Mouse (Mus musculus) heart, embryonic 14.5 days (tissue): ENCODE results near the gene Psen2. TPM values are rescaled to one million over a fixed set of nuclear protein-coding genes. Genes with fewer than 3 reads are reported as not detected.

Experiments used
- ATAC-seq: fragments of 200-750 bp; cut with Nextera tagmentation; 2 replicates; pipeline ENCODE4 v1.8.0; 2017; ENCODE audit warnings: low read depth, moderate TSS enrichment; ENCODE audit not compliant: insufficient number of reproducible peaks, insufficient read depth, low FRiP score
- H3K27ac ChIP-seq, 2 experiments: fragments of 200-500 bp in 1 of 2; fragments of 300-500 bp in 1 of 2; sonication (generic) in 1 of 2; replicated peaks in 1 of 2; 2 replicates each; pipeline ENCODE4 v1.5.1; 2012 to 2014; ENCODE audit warnings: low read depth in 2 of 2, low read length in 2 of 2, control low read depth in 1 of 2, mild to moderate bottlenecking in 1 of 2, mixed read lengths in 1 of 2; ENCODE audit not compliant: control insufficient read depth in 1 of 2, insufficient read depth in 1 of 2
- H3K27me3 ChIP-seq: fragments of 300-500 bp; sonication (generic); 2 replicates; pipeline ENCODE4 v1.6.1; 2014; ENCODE audit warnings: mild to moderate bottlenecking, low read length, control low read depth; ENCODE audit not compliant: control insufficient read depth, insufficient read depth
- H3K36me3 ChIP-seq: fragments of 300-500 bp; sonication (generic); 2 replicates; pipeline ENCODE4 v1.6.1; 2014; ENCODE audit warnings: mild to moderate bottlenecking, control low read depth, low read length, mixed read lengths; ENCODE audit not compliant: control insufficient read depth, insufficient read depth
- H3K4me1 ChIP-seq, 2 experiments: fragments of 200-500 bp in 1 of 2; fragments of 300-500 bp in 1 of 2; sonication (generic) in 1 of 2; 2 replicates each; pipeline ENCODE4 v1.6.1; 2012 to 2014; ENCODE audit warnings: low read length in 2 of 2, control low read depth in 1 of 2, mixed read lengths in 1 of 2; ENCODE audit not compliant: control insufficient read depth in 2 of 2, insufficient read depth in 2 of 2
- H3K4me2 ChIP-seq: fragments of 300-500 bp; sonication (generic); 2 replicates; pipeline ENCODE4 v1.6.1; 2014; ENCODE audit warnings: mild to moderate bottlenecking, low read length
- H3K4me3 ChIP-seq, 2 experiments: fragments of 200-500 bp in 1 of 2; fragments of 300-500 bp in 1 of 2; sonication (generic) in 1 of 2; 2 replicates each; pipeline ENCODE4 v1.5.1; 2012 to 2014; ENCODE audit warnings: low read length in 2 of 2, mild to moderate bottlenecking in 2 of 2, control low read depth in 1 of 2, low read depth in 1 of 2, moderate library complexity in 1 of 2; ENCODE audit not compliant: control insufficient read depth in 1 of 2, insufficient read depth in 1 of 2
- H3K9ac ChIP-seq: fragments of 300-500 bp; sonication (generic); 2 replicates; pipeline ENCODE4 v1.6.1; 2014; ENCODE audit warnings: mild to moderate bottlenecking, low read length
- H3K9me3 ChIP-seq: fragments of 300-500 bp; sonication (generic); 2 replicates; pipeline ENCODE4 v1.6.1; 2016; ENCODE audit warnings: low read length, control low read depth; ENCODE audit not compliant: control insufficient read depth
- WGBS: fragments of 180-500 bp; shearing (Covaris S2); extraction: QIAGEN DNeasy Blood & Tissue Kit; methylation state at CpG from one replicate; pipeline ENCODE4 v1.1.7; 2014; 5-methylcytosine and 5-hydroxymethylcytosine counted together
- polyA plus RNA-seq: library from polyadenylated mRNA; unstranded; fragments of >200 nt; fragmentation: Nextera tagmentation; extraction: Ambion mirVana; gene quantifications from 2 replicates; pipeline ENCODE4 v1.2.1, GENCODE M21; 2014

Psen2 gene
- polyA plus RNA-seq: 14.7 and 15.6 TPM in 2 replicates

- no peaks in the 10 kb centered on the region for H3K9me3 ChIP-seq
- no peak within 1 kb of the TSS for H3K9ac ChIP-seq
- 0 out of 2 replicates have a peak, but pooled peaks cover 7% of the 10 kb centered on the region for H3K27me3 ChIP-seq
- peaks cover 5 to 8% of the 10 kb centered on the region in 2 experiments; a peak in 3 of 4 replicates for H3K4me1 ChIP-seq
- H3K36me3 ChIP-seq: no peaks in the 10 kb centered on the region
- no peak for ATAC-seq
- H3K4me2 ChIP-seq: no peak within 1 kb of the TSS
- 24% methylated on average over 7 of the region's 7 CpGs for WGBS
- H3K27ac ChIP-seq: no peak within 1 kb of the TSS
- no peak within 1 kb of the TSS for H3K4me3 ChIP-seq
Observed at GRCm38 (mm10) chr1:180263364-180263997, at the start of gene Psen2. Gene Psen2 (minus strand): TSS chr1:180263438.

- H3K27ac ChIP-seq: peak overlapping the region in 1 of 2 experiments; percentile 46; a peak in 2 of 4 replicates
- H3K27me3 ChIP-seq: no peaks in the 10 kb centered on the region
- no peaks in the 10 kb centered on the region for H3K36me3 ChIP-seq
- no peak overlapping the region for H3K4me3 ChIP-seq
- H3K4me1 ChIP-seq: peaks cover 26 to 33% of the 10 kb centered on the region in 2 experiments
- WGBS: 32% methylated on average over 6 of the region's 6 CpGs
- ATAC-seq: no peak
- H3K9ac ChIP-seq: peak overlapping the region; percentile 34; the same call in 1 of the 2 replicates
- peak overlapping the region; percentile 63 for H3K4me2 ChIP-seq
- no peaks in the 10 kb centered on the region for H3K9me3 ChIP-seq
Observed at GRCm38 (mm10) chr1:180312792-180313311, 49.6 kb upstream of the Psen2 start.

GRCm38 (mm10) chr1:180312286-180312685, 49.0 kb upstream of the Psen2 start:
- no peaks in the 10 kb centered on the region for H3K27me3 ChIP-seq
- no peak overlapping the region for H3K9ac ChIP-seq
- peaks cover 30 to 39% of the 10 kb centered on the region in 2 experiments for H3K4me1 ChIP-seq
- ATAC-seq: no peak
- H3K9me3 ChIP-seq: no peaks in the 10 kb centered on the region
- H3K27ac ChIP-seq: no peak overlapping the region
- peak overlapping the region; percentile 63; the same call in 1 of the 2 replicates for H3K4me2 ChIP-seq
- H3K36me3 ChIP-seq: no peaks in the 10 kb centered on the region
- 66% methylated on average over 6 of the region's 6 CpGs for WGBS
- no peak overlapping the region for H3K4me3 ChIP-seq

GRCm38 (mm10) chr1:180308897-180309296, 45.7 kb upstream of the Psen2 start:
- Histone ChIP-seq H3K27me3 (no peaks in the 10 kb centered on the region), H3K4me1 (peaks cover 21 to 24% of the 10 kb centered on the region in 2 experiments), H3K4me3 (no peak overlapping the region), H3K36me3 (no peaks in the 10 kb centered on the region), H3K4me2 (no peak overlapping the region), H3K27ac (no peak overlapping the region), H3K9ac (no peak overlapping the region), H3K9me3 (no peaks in the 10 kb centered on the region)
- ATAC-seq: no peak
- 74% methylated on average over 4 of the region's 4 CpGs for WGBS

- ATAC-seq: no peak
- H3K9me3 ChIP-seq: no peaks in the 10 kb centered on the region
- H3K4me2 ChIP-seq: no peak overlapping the region
- no peaks in the 10 kb centered on the region for H3K27me3 ChIP-seq
- peaks cover 12 to 17% of the 10 kb centered on the region in 2 experiments for H3K4me1 ChIP-seq
- H3K27ac ChIP-seq: no peak overlapping the region
- H3K9ac ChIP-seq: no peak overlapping the region
- H3K36me3 ChIP-seq: no peaks in the 10 kb centered on the region
- H3K4me3 ChIP-seq: no peak overlapping the region
- WGBS: 67% methylated on average over 2 of the region's 2 CpGs
Observed at GRCm38 (mm10) chr1:180307661-180308060, 44.4 kb upstream of the Psen2 start.

- H3K36me3 ChIP-seq: no peaks in the 10 kb centered on the region
- no peak for ATAC-seq
- WGBS: 57% methylated on average over 9 of the region's 9 CpGs
Observed at GRCm38 (mm10) chr1:180306889-180307288, 43.7 kb upstream of the Psen2 start.

GRCm38 (mm10) chr1:180303600-180303999, 40.4 kb upstream of the Psen2 start:
- Histone ChIP-seq H3K36me3 (no peaks in the 10 kb centered on the region), H3K4me2 (no peak overlapping the region), H3K27ac (0 out of 4 replicates have a peak overlapping the region, but pooled peaks of 1 of the 2 experiments have one; percentile 12), H3K4me1 (peaks cover 13 to 18% of the 10 kb centered on the region in 2 experiments; a peak in 3 of 4 replicates), H3K9me3 (no peaks in the 10 kb centered on the region), H3K9ac (no peak overlapping the region), H3K27me3 (no peaks in the 10 kb centered on the region), H3K4me3 (no peak overlapping the region)
- ATAC-seq: no peak
- WGBS: 78% methylated on average over 5 of the region's 5 CpGs

More at GRCm38 (mm10) chr1:180306889-180307288, 43.7 kb upstream of the Psen2 start:
- Histone ChIP-seq H3K4me1 (peaks cover 13 to 18% of the 10 kb centered on the region in 2 experiments; a peak in 3 of 4 replicates), H3K4me2 (no peak overlapping the region), H3K4me3 (no peak overlapping the region), H3K9ac (no peak overlapping the region), H3K27me3 (no peaks in the 10 kb centered on the region), H3K27ac (no peak overlapping the region), H3K9me3 (no peaks in the 10 kb centered on the region)
